Mouse (Mus musculus): ENCODE data around the gene Polr3h. TPM values are rescaled to one million over a fixed set of nuclear protein-coding genes. Genes with fewer than 3 reads are reported as not detected.

Gene Polr3h
- 1 to 10 TPM; 5.0 to 8.0 TPM for total RNA-seq (2023)

DNA sequence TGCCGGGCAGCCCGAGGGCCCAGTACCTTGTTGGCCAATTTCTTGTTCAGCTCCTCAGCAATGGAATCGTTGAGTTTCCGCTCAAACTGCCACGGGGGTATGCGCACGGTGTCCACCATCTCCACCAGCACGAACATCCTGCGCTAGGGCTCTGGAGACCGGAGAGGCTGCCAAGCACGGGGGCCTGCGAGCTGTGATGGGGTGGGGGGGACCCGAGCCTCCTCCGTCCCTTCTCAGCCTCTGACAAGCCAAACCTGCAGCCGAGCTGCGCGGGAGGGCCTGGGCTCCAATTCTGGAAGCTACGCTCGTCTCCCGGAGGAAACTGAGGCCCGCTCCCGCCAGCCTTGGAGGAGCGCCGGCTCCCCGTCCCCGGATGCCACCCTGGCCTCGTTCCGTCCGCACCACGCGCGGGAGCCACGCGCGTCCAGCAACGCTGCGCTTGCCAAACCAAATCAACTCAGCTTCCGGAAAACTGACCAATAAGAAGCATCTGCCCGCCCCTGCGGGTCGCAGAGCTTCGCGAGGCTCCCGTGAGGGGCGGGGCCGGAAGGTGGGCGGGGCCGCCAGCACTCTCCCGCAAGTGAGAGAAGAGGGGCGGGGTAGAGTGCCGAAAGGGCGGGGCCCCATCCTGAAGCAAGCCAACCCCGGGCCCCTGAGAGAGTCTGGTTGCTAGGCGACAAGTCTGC, at the start of gene Polr3h:
TSS of gene Polr3h (minus strand) at position 481 of the 686 bp plus-strand sequence.

DNA sequence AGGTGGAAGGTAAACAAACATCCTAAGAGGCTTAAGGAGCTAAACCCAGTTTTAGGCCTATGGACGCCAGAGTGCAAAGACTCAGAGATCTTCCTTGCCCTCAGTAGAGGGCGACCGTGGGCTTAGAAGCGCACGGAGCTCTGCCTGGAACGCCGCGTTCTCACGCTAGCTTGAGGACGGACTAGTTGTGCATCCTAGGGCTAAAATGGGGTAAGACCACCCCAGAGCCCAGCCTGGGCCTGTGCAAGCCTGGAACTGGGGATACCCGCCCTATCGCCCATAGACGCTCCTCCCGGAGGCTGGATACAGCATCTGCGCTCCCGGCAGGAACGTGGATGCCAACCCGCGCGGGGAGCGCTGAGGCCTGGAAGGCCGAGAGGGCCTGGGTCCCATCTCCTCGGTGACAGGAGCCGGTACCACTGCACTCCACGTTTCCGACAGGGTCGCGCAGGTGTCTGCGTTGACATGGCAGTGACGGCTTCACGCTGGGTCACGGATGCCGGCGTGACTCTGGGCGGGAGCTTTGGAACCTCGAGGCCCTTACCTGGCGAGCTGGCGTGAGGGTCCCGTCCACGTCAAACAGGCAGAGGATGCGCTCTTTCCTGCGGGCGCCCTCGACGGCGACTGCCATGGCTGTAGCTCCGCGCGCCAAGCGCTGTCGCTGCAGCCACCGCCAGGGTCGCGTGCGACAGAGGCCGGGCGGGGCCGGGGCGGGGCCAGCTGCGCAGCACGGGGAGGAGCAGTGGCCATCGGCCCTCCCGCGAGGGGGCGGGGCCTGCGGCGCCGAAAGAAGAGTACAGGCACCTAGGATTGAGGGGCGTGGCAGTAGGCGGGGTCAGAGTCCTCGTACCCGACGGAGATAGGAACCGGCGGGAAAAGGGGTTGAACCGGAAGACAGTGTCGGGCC, 34.4 kb upstream of the Polr3h start, which contains the start of gene Pmm1:
TSS of gene Pmm1 (minus strand) at position 760 of the 907 bp plus-strand sequence.

GRCm38 (mm10) chr15:81936679-81937078, 10.6 kb upstream of the Polr3h start, which contains the start of gene Csdc2:
TSS of gene Csdc2 (plus strand) at chr15:81936759.

DNA sequence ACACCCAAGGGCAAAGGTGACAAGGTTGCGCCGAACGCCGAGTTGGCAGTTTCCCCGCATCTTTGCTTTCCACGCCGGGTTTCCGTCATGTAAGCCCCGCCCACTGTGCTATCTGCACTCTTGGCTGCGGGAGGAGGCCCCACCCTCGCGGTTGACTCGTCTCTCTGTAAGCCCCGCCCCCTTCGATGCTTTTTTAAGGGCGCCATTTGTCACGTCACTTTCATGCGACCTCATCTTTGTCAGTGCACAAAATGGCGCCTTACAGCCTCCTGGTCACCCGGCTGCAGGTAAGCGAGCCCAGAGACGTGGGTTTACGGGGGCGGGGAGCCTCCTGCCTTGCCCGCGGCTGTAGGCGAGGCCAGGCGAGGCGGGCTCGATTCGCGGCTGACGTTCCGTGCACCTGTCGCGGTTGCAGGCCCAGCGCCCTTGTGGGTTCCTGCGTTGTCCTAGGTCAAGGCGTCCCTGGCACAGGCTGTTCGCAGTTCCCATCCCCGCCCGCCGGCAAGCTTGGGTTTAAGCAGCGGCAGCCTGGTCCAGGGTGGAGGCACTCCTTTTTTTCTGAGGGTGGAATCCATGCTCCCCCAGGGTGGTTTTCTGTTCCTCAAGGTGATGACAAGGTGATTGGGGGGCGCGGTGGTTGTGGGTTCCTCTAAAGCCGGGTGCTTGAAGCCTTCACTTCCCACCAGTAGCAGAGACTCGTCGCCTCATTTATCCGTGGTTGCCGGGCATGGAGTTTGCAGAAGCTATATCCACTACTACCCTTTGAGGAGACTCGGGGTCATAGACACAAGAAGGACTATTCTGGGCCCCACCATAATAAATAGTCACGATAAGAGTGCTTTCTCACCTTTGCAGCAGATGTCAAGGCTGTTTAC, 53.5 kb downstream of the Polr3h start, which contains the start of gene Aco2:
TSS of gene Aco2 (plus strand) at position 48 of the 875 bp plus-strand sequence.

GRCm38 (mm10) chr15:81871604-81872261, 54.3 kb downstream of the Polr3h start, which contains the start of gene Phf5a:
TSS of gene Phf5a (minus strand) at chr15:81871911.

DNA sequence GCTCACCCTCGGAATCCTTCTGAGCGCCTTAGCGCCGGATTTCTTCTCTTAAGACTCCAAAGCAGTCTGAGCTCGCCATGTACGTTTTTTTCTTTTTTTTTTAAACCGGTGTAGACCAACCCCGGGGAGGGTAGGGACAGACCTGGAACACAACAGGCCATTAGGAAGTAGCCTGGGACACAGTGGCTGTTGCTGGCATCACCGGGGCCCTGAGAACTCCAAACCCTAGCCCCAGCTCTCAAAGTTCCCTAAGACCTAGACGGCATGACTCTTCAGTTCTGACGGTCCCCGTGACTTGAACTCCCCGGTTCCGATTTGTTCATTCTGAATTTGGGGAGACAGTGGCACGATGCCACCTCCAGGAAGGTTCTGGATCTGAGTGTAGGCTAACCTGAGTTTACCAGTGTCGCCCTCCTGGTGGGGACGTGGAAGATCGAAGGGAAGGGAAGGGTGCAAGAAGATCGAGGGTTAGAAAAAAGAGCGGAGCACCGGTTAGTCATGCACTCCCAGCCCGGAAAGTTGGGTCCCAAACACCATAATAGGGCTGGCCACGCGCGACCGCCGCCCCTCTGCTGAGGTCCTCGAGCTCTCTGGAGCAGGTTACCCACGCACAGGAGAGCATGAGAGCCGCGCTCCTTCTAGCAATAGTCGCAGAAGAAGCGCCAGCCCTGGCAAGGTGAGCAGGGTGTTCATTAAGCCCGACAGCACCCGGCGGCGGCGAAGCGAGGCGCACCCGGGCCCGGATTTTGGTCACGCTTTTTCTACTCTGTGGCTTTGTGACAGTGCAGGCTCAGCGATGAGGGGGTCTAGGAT, 67.3 kb downstream of the Polr3h start, which contains the start of gene Tob2:
TSS of gene Tob2 (minus strand) at position 280 of the 813 bp plus-strand sequence.

Other genes starting within 250 kb of the Polr3h start
- gene Chadl, start 229.0 kb downstream of the Polr3h start, total RNA-seq (2023), result not detected
- 10 to 100 TPM; 13.9 to 15.0 TPM for gene Zc3h7b, start 181.2 kb downstream of the Polr3h start, total RNA-seq (2023)
- 10 to 100 TPM; 32.4 to 33.7 TPM for gene Rangap1, start 180.7 kb downstream of the Polr3h start, total RNA-seq (2023)
- 10 to 100 TPM; 21.3 to 29.3 TPM for gene Tef, start 123.8 kb downstream of the Polr3h start, total RNA-seq (2023)
- gene Tob2, start 67.4 kb downstream of the Polr3h start, total RNA-seq (2023), result 10 to 100 TPM; 77.5 to 90.4 TPM
- 10 to 100 TPM; 41.4 to 47.2 TPM for gene Phf5a, start 54.3 kb downstream of the Polr3h start, total RNA-seq (2023)
- gene Aco2, start 53.9 kb downstream of the Polr3h start, total RNA-seq (2023), result 100 to 1,000 TPM; 113 to 117 TPM
- gene Csdc2, start 10.5 kb upstream of the Polr3h start, total RNA-seq (2023), result not detected
- gene Pmm1, start 34.7 kb upstream of the Polr3h start, total RNA-seq (2023), result 10 to 100 TPM; 37.6 to 45.7 TPM
- not detected for gene 1700029P11Rik, start 54.3 kb upstream of the Polr3h start, total RNA-seq (2023)
- gene Xrcc6, start 61.6 kb upstream of the Polr3h start, total RNA-seq (2023), result 10 to 100 TPM; 15.2 to 17.3 TPM
- 10 to 100 TPM; 21.4 to 23.3 TPM for gene Desi1, start 107.6 kb upstream of the Polr3h start, total RNA-seq (2023)
- 10 to 100 TPM; 57.6 to 72.4 TPM for gene Snu13, start 121.4 kb upstream of the Polr3h start, total RNA-seq (2023)
- not detected for gene 4930407I10Rik, start 132.9 kb upstream of the Polr3h start, total RNA-seq (2023)
- gene Mei1, start 143.8 kb upstream of the Polr3h start, total RNA-seq (2023), result not detected
- 10 to 100 TPM; 29.5 to 50.0 TPM for gene Ccdc134, start 201.7 kb upstream of the Polr3h start, total RNA-seq (2023)
- 100 to 1,000 TPM; 136 to 148 TPM for gene Srebf2, start 220.9 kb upstream of the Polr3h start, total RNA-seq (2023)

Data from monocyte, adult 59 days (primary cell).